Mouse (Mus musculus) forebrain, embryonic 10.5 days (tissue): ENCODE measurements at regions not wholly inside any gene's neighbourhood (a gene's known extent, or its start where the extent isn't known, plus 50 kb on each side); places are given as distances from the start of the nearest gene placed in this dataset.

Source experiments
- DNase-seq: peaks from one replicate; pipeline ENCODE4 v3.0.0-alpha.2; 2017; ENCODE audit warnings: low spot score; ENCODE audit errors: extremely low spot score
- H3K27ac ChIP-seq: fragments of 300-500 bp; sonication (generic); 2 replicates; pipeline ENCODE4 v1.5.1; 2016; ENCODE audit warnings: mild to moderate bottlenecking
- H3K27me3 ChIP-seq: fragments of 300-500 bp; sonication (generic); 2 replicates; pipeline ENCODE4 v1.6.1; 2016; ENCODE audit warnings: mild to moderate bottlenecking; ENCODE audit not compliant: poor library complexity, severe bottlenecking
- H3K36me3 ChIP-seq: fragments of 300-500 bp; sonication (generic); replicated peaks from 2 replicates; pipeline ENCODE4 v1.6.1; 2016; ENCODE audit warnings: mild to moderate bottlenecking, moderate library complexity
- H3K4me1 ChIP-seq: fragments of 300-500 bp; sonication (generic); 2 replicates; pipeline ENCODE4 v1.6.1; 2016
- H3K4me3 ChIP-seq: fragments of 300-500 bp; sonication (generic); 2 replicates; pipeline ENCODE4 v1.5.1; 2016; ENCODE audit warnings: mild to moderate bottlenecking, moderate library complexity
- H3K9me3 ChIP-seq: fragments of 300-500 bp; sonication (generic); 2 replicates; pipeline ENCODE4 v1.6.1; 2016; ENCODE audit warnings: mild to moderate bottlenecking, moderate library complexity
- WGBS: fragments of 180-500 bp; shearing (Covaris S2); methylation state at CpG from one replicate; pipeline ENCODE4 v1.1.7; 2016; 5-methylcytosine and 5-hydroxymethylcytosine counted together

DNA sequence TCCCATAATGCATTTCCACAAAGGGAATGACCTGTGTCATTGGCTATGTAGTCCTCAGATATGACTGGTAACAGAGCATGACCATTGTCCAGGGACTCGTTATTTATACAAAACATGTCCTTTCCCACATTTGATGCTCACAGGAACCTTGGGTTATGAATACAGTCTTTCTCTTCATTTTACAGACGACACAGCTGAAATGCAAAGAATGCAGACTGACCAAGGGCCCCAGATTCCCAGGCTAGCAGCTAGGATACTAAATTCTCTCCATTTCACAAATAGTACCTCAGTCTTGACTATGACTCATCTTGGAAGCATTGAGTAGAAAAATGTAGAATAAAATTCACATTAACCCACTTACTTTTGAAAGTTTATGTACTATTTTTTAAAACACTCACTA lies 182.7 kb upstream of the Sox4 start:
- DNase-seq = no peak
- Histone ChIP-seq H3K4me3 (no peak overlapping the region), H3K4me1 (no peaks in the 10 kb centered on the region), H3K36me3 (no peaks in the 10 kb centered on the region), H3K9me3 (peaks cover 4% of the 10 kb centered on the region; the same call in 1 of the 2 replicates), H3K27me3 (no peaks in the 10 kb centered on the region), H3K27ac (no peak overlapping the region)
- 83% methylated on average over 2 of the region's 2 CpGs for WGBS

- Histone ChIP-seq H3K4me3 (no peak overlapping the region), H3K4me1 (no peaks in the 10 kb centered on the region), H3K27ac (no peak overlapping the region), H3K9me3 (no peaks in the 10 kb centered on the region), H3K27me3 (no peaks in the 10 kb centered on the region), H3K36me3 (no peaks in the 10 kb centered on the region)
- no peak for DNase-seq
Measured at GRCm38 (mm10) chr13:29127499-29127898, 174.0 kb upstream of the Sox4 start.

GRCm38 (mm10) chr13:29123477-29123876 lies 170.0 kb upstream of the Sox4 start:
- Histone ChIP-seq H3K27ac (no peak overlapping the region), H3K36me3 (no peaks in the 10 kb centered on the region), H3K9me3 (no peaks in the 10 kb centered on the region), H3K27me3 (no peaks in the 10 kb centered on the region), H3K4me3 (no peak overlapping the region), H3K4me1 (no peaks in the 10 kb centered on the region)
- WGBS = 90% methylated on average over 7 of the region's 7 CpGs
- no peak for DNase-seq

DNA sequence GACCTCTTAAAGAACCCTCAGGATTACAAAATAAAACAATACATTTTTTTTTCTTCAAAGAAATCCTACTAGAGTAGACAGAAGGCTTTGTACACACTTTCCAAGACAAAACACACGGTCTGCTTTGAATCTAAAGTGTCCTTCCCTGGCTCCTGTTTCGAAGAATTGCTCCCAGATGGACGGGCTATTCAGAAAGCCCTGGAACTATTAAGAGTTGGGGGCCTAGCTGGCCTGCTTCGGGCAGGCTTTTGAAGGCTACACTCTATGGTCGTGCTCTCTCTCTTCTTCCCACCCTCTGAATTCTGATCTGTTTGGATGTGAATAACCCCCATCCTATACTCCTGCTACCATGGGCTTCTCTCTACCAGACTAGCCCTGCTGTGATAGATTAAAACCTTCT lies 167.6 kb upstream of the Sox4 start:
- no peak for DNase-seq
- Histone ChIP-seq H3K4me1 (no peaks in the 10 kb centered on the region), H3K27me3 (no peaks in the 10 kb centered on the region), H3K4me3 (no peak overlapping the region), H3K27ac (no peak overlapping the region), H3K36me3 (no peaks in the 10 kb centered on the region), H3K9me3 (no peaks in the 10 kb centered on the region)
- 77% methylated on average over 5 of the region's 5 CpGs for WGBS

GRCm38 (mm10) chr13:29119357-29119756 lies 165.8 kb upstream of the Sox4 start:
- Histone ChIP-seq H3K9me3 (no peaks in the 10 kb centered on the region), H3K27me3 (no peaks in the 10 kb centered on the region), H3K4me1 (no peaks in the 10 kb centered on the region), H3K36me3 (no peaks in the 10 kb centered on the region), H3K27ac (no peak overlapping the region), H3K4me3 (no peak overlapping the region)
- no peak for DNase-seq
- WGBS = 89% methylated on average over 1 of the region's 1 CpGs

- no peak overlapping the region for H3K27ac ChIP-seq
- DNase-seq = no peak
- H3K36me3 ChIP-seq = no peaks in the 10 kb centered on the region
- H3K4me3 ChIP-seq = no peak overlapping the region
- no peaks in the 10 kb centered on the region for H3K4me1 ChIP-seq
- no peaks in the 10 kb centered on the region for H3K9me3 ChIP-seq
- H3K27me3 ChIP-seq = no peaks in the 10 kb centered on the region
- 88% methylated on average over 3 of the region's 3 CpGs for WGBS
Measured at GRCm38 (mm10) chr13:29114998-29115495, 161.5 kb upstream of the Sox4 start.

GRCm38 (mm10) chr13:29110127-29110526 lies 156.6 kb upstream of the Sox4 start:
- Histone ChIP-seq H3K4me3 (no peak overlapping the region), H3K36me3 (no peaks in the 10 kb centered on the region), H3K27ac (no peak overlapping the region), H3K27me3 (no peaks in the 10 kb centered on the region), H3K9me3 (no peaks in the 10 kb centered on the region), H3K4me1 (no peaks in the 10 kb centered on the region)
- 79% methylated on average over 5 of the region's 5 CpGs for WGBS
- no peak for DNase-seq

DNA sequence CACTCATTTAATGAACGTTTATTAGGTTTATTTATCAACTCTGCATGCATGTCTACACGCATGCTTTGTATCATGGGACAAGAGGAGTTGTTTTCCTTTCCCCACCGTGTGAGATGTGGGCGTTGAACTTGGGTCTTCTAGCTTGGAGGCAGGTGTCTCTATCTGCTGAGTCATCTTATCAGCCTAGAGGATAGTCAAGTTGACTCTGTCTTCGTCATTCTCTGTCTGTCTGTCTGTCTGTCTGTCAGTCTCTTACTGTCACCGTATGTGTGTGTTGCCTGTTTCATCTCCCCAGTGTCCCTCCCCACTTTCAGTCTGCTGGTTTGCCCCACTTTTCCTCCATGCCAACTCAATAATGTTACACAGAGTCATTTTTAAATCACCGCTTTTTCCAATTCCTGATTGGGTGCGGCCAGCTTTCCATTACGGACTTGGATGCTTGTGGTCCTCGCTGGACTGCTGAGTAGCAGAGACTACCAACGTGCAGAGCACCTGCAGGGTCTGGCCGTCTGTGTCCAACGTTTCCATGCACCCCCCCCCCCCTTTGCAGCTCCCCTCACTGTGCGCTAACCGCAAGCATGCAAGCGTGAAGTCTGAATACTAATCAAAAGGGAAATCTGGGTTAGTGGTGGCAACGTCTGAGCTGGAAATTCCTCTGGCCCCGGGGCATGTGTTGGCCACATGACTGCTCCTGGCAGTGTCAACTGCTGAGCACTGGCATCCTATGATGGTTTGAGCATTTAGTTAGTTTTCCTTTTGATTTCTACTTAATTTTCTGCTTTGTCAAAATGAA lies 155.7 kb upstream of the Sox4 start:
- DNase-seq = no peak
- Histone ChIP-seq H3K27ac (no peak overlapping the region), H3K36me3 (no peaks in the 10 kb centered on the region), H3K27me3 (no peaks in the 10 kb centered on the region), H3K4me3 (no peak overlapping the region), H3K9me3 (no peaks in the 10 kb centered on the region), H3K4me1 (no peaks in the 10 kb centered on the region)
- WGBS = 87% methylated on average over 18 of the region's 18 CpGs

DNA sequence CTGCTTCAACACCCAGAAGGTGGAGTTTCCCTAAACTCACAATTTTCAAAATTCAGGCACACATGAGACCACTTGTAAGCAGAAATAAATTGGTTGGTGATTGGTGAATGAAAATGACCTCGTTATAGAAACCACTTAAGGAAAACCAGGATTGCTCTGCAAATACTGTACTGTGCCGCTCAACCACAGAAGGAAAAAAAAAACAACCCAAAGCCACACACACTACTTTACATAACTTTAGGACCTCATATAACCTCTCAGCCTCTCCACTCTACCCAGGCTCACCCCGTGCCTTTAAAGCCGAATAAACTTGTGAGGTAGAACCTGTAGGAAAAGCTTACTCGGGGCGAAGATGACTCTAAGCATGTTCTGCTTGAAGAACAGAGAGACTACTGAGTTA lies 154.7 kb upstream of the Sox4 start:
- H3K27ac ChIP-seq = no peak overlapping the region
- H3K36me3 ChIP-seq = no peaks in the 10 kb centered on the region
- no peak overlapping the region for H3K4me3 ChIP-seq
- no peaks in the 10 kb centered on the region for H3K27me3 ChIP-seq
- no peak for DNase-seq
- no peaks in the 10 kb centered on the region for H3K9me3 ChIP-seq
- H3K4me1 ChIP-seq = no peaks in the 10 kb centered on the region
- 93% methylated on average over 6 of the region's 6 CpGs for WGBS

DNA sequence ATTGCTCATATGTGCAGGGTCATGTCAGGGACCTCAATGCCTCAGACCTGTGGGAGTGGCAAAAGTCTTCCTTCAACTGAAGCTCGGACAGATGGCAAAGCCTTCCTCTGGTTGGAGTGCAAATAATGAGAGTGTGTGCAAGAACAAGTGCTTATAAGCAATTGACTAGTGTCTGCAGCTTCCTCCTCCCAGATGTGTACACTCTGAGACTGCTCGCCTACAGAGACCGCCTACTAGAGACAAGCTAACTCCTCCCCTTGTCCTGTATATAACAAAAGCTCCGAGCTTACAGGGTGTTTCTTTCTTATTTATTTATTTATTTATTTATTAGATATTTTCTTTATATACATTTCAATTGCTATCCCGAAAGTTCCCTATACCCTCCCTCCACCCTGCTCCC lies 138.7 kb upstream of the Sox4 start:
- no peaks in the 10 kb centered on the region for H3K27me3 ChIP-seq
- no peaks in the 10 kb centered on the region for H3K4me1 ChIP-seq
- H3K27ac ChIP-seq = no peak overlapping the region
- H3K4me3 ChIP-seq = no peak overlapping the region
- no peaks in the 10 kb centered on the region for H3K36me3 ChIP-seq
- H3K9me3 ChIP-seq = 0 out of 2 replicates have a peak, but pooled peaks cover 4% of the 10 kb centered on the region
- WGBS = 91% methylated on average over 5 of the region's 5 CpGs
- DNase-seq = no peak

GRCm38 (mm10) chr13:29086854-29087253 lies 133.3 kb upstream of the Sox4 start:
- DNase-seq = no peak
- WGBS = 87% methylated on average over 5 of the region's 5 CpGs
- 0 out of 2 replicates have a peak, but pooled peaks cover 4% of the 10 kb centered on the region for H3K9me3 ChIP-seq
- no peak overlapping the region for H3K27ac ChIP-seq
- H3K4me1 ChIP-seq = no peaks in the 10 kb centered on the region
- H3K36me3 ChIP-seq = no peaks in the 10 kb centered on the region
- no peaks in the 10 kb centered on the region for H3K27me3 ChIP-seq
- H3K4me3 ChIP-seq = no peak overlapping the region

- no peaks in the 10 kb centered on the region for H3K27me3 ChIP-seq
- no peaks in the 10 kb centered on the region for H3K36me3 ChIP-seq
- H3K9me3 ChIP-seq = no peaks in the 10 kb centered on the region
- H3K27ac ChIP-seq = no peak overlapping the region
- no peak overlapping the region for H3K4me3 ChIP-seq
- H3K4me1 ChIP-seq = peaks cover 7% of the 10 kb centered on the region
- 39% methylated on average over 2 of the region's 2 CpGs for WGBS
- no peak for DNase-seq
Measured at GRCm38 (mm10) chr13:29081064-29081463, 127.6 kb upstream of the Sox4 start.

DNA sequence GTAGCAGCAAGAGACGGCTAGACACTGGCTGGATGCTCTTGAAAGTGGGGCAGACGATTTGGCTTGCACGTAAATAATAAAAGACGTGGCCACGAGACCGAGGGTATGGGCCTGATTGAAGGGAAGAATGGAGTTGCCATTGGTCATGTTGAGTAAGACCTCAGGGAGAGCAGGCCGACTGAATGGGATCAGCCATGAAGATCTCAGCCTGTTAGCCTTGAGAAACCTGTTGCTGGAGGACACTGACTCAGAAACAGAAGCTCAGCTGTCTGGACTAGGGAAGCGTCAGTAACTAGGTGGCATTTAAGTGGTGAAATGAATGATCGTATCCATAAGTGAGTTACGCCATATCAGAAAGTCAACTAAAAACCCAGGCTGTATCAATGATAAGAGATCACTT lies 126.3 kb upstream of the Sox4 start:
- Histone ChIP-seq H3K9me3 (no peaks in the 10 kb centered on the region), H3K4me3 (no peak overlapping the region), H3K27ac (no peak overlapping the region), H3K36me3 (no peaks in the 10 kb centered on the region), H3K27me3 (no peaks in the 10 kb centered on the region), H3K4me1 (peaks cover 7% of the 10 kb centered on the region)
- no peak for DNase-seq
- 95% methylated on average over 10 of the region's 10 CpGs for WGBS
